17 mouse cellular contexts compared by ENCODE assay signal in genomic region chr8:78634018-78634417, GRCm38 (mm10).
DNase-seq lines count a peak whose midpoint lies in the region; ATAC-seq lines count a peak whose summit lies in the region.
"Had no signal": no experiment of that assay in that cellular context is flagged by ENCODE, and none has a peak within 500 bp of the region (broad histone marks: within the 10 kb centered on the region; RNA-seq: fewer than 3 reads in every experiment).

No protein-coding gene starts in this region.

- H3K9me3 ChIP-seq in forebrain, embryonic 11.5 days (ENCODE audit: control insufficient read depth, low read length): no peaks in the 10 kb centered on the region
- no peaks in the 10 kb centered on the region for H3K9me3 ChIP-seq in forebrain, embryonic 15.5 days
- no peaks in the 10 kb centered on the region for H3K9me3 ChIP-seq in kidney, embryonic 15.5 days (replicated peaks)
- no peaks in the 10 kb centered on the region for H3K9me3 ChIP-seq in hindbrain, embryonic 11.5 days (ENCODE audit: control insufficient read depth, low read length)
- H3K9me3 ChIP-seq in midbrain, embryonic 14.5 days (ENCODE audit: control insufficient read depth, low read length): no peaks in the 10 kb centered on the region
- H3K9me3 ChIP-seq: G1E; heart, embryonic 13.5 days had no signal

- no peak overlapping the region for H3K27ac ChIP-seq in forebrain, embryonic 11.5 days (ENCODE audit: low read depth, low read length)
- no peak overlapping the region for H3K27ac ChIP-seq in forebrain, embryonic 15.5 days (replicated peaks)
- 0 out of 2 replicates have a peak overlapping the region, but pooled peaks have one; percentile 74 for H3K27ac ChIP-seq in kidney, embryonic 15.5 days
- no peak overlapping the region; the same call in 1 of the 2 replicates for H3K27ac ChIP-seq in hindbrain, embryonic 11.5 days (ENCODE audit: low read depth, low read length)
- no peak overlapping the region for H3K27ac ChIP-seq in midbrain, embryonic 14.5 days (replicated peaks; ENCODE audit: low read depth, low read length)
- H3K27ac ChIP-seq: heart, embryonic 13.5 days had no signal

- H3K9ac ChIP-seq in forebrain, embryonic 11.5 days (ENCODE audit: low read length): no peak overlapping the region
- no peak overlapping the region for H3K9ac ChIP-seq in forebrain, embryonic 15.5 days (replicated peaks)
- no peak overlapping the region for H3K9ac ChIP-seq in kidney, embryonic 15.5 days
- H3K9ac ChIP-seq in hindbrain, embryonic 11.5 days (ENCODE audit: low read depth, low read length): no peak overlapping the region
- no peak overlapping the region; the same call in 1 of the 2 replicates for H3K9ac ChIP-seq in midbrain, embryonic 14.5 days (replicated peaks; ENCODE audit: low read length)
- H3K9ac ChIP-seq: heart, embryonic 13.5 days had no signal

- ATAC-seq in forebrain, embryonic 11.5 days (replicated peaks; ENCODE audit: low FRiP score): 0 out of 2 replicates have a peak, but pooled peaks have one; percentile 5
- ATAC-seq in forebrain, embryonic 15.5 days (replicated peaks): no peak
- ATAC-seq in kidney, embryonic 15.5 days (replicated peaks; ENCODE audit: low FRiP score): no peak
- peak; percentile 49; the same call in 1 of the 2 replicates for ATAC-seq in hindbrain, embryonic 11.5 days (ENCODE audit: low FRiP score)
- ATAC-seq in midbrain, embryonic 14.5 days (ENCODE audit: low FRiP score, low TSS enrichment): no peak
- ATAC-seq: CD4-positive, CD25-positive, alpha-beta regulatory T cell, adult 4 months had no signal

- H3K4me3 ChIP-seq in forebrain, embryonic 11.5 days (ENCODE audit: low read depth, low read length): no peak overlapping the region
- no peak overlapping the region for H3K4me3 ChIP-seq in forebrain, embryonic 15.5 days
- H3K4me3 ChIP-seq in kidney, embryonic 15.5 days (replicated peaks): no peak overlapping the region
- H3K4me3 ChIP-seq in hindbrain, embryonic 11.5 days (ENCODE audit: low read depth, low read length): no peak overlapping the region
- no peak overlapping the region for H3K4me3 ChIP-seq in midbrain, embryonic 14.5 days (replicated peaks; ENCODE audit: low read depth, low read length)
- H3K4me3 ChIP-seq: heart, embryonic 13.5 days; limb, embryonic 10.5 days had no signal

- no peaks in the 10 kb centered on the region for H3K27me3 ChIP-seq in forebrain, embryonic 11.5 days (ENCODE audit: control insufficient read depth, insufficient read depth, low read length)
- H3K27me3 ChIP-seq in forebrain, embryonic 15.5 days: no peaks in the 10 kb centered on the region
- no peaks in the 10 kb centered on the region for H3K27me3 ChIP-seq in kidney, embryonic 15.5 days
- no peaks in the 10 kb centered on the region for H3K27me3 ChIP-seq in hindbrain, embryonic 11.5 days (ENCODE audit: control insufficient read depth, insufficient read depth, low read length)
- H3K27me3 ChIP-seq in midbrain, embryonic 14.5 days (ENCODE audit: control insufficient read depth, insufficient read depth, low read length): no peaks in the 10 kb centered on the region
- H3K27me3 ChIP-seq: heart, embryonic 13.5 days had no signal

- 0 out of 2 replicates have a peak, but pooled peaks cover 3% of the 10 kb centered on the region for H3K4me1 ChIP-seq in forebrain, embryonic 11.5 days (replicated peaks; ENCODE audit: control insufficient read depth, insufficient read depth, low read length)
- peaks cover 24% of the 10 kb centered on the region for H3K4me1 ChIP-seq in forebrain, embryonic 15.5 days
- H3K4me1 ChIP-seq in kidney, embryonic 15.5 days: peaks cover 16% of the 10 kb centered on the region; the same call in 1 of the 2 replicates
- 0 out of 2 replicates have a peak, but pooled peaks cover 2% of the 10 kb centered on the region for H3K4me1 ChIP-seq in hindbrain, embryonic 11.5 days (replicated peaks; ENCODE audit: control insufficient read depth, insufficient read depth, low read length)
- peaks cover 13% of the 10 kb centered on the region for H3K4me1 ChIP-seq in midbrain, embryonic 14.5 days (ENCODE audit: control insufficient read depth, insufficient read depth, low read length)

- no peaks in the 10 kb centered on the region for H3K36me3 ChIP-seq in forebrain, embryonic 11.5 days (ENCODE audit: control insufficient read depth, insufficient read depth, low read length)
- no peaks in the 10 kb centered on the region for H3K36me3 ChIP-seq in forebrain, embryonic 15.5 days
- H3K36me3 ChIP-seq in kidney, embryonic 15.5 days: no peaks in the 10 kb centered on the region
- no peaks in the 10 kb centered on the region for H3K36me3 ChIP-seq in hindbrain, embryonic 11.5 days (ENCODE audit: control insufficient read depth, insufficient read depth, low read length)
- H3K36me3 ChIP-seq in midbrain, embryonic 14.5 days (ENCODE audit: control insufficient read depth, insufficient read depth, low read length): no peaks in the 10 kb centered on the region
- H3K36me3 ChIP-seq: heart, embryonic 13.5 days; limb, embryonic 10.5 days had no signal

- no peak overlapping the region for H3K4me2 ChIP-seq in forebrain, embryonic 11.5 days (ENCODE audit: low read depth, low read length, severe bottlenecking)
- H3K4me2 ChIP-seq in forebrain, embryonic 15.5 days (replicated peaks): no peak overlapping the region
- peak overlapping the region; percentile 39; the same call in 1 of the 2 replicates for H3K4me2 ChIP-seq in kidney, embryonic 15.5 days
- H3K4me2 ChIP-seq in hindbrain, embryonic 11.5 days (replicated peaks; ENCODE audit: low read depth, low read length): no peak overlapping the region
- peak overlapping the region; percentile 41 for H3K4me2 ChIP-seq in midbrain, embryonic 14.5 days (ENCODE audit: low read length)
- H3K4me2 ChIP-seq: liver, embryonic 11.5 days had no signal

- DNase-seq in forebrain, embryonic 11.5 days (ENCODE audit: low spot score): no peak
- no peak for DNase-seq in kidney, postnatal 25 days
- no peak for DNase-seq in hindbrain, embryonic 11.5 days (ENCODE audit: low spot score)
- DNase-seq in midbrain, embryonic 14.5 days: no peak
- no peak for DNase-seq in T-cell, adult 2 months (ENCODE audit: low spot score)
- DNase-seq in ovary, postnatal 36 days (ENCODE audit: low spot score): no peak
- DNase-seq: cerebellum, adult 9-11 months; heart, postnatal 4 days; kidney, adult 9 months; lung, postnatal 14 days had no signal

- 62% methylated on average over 3 of the region's 3 CpGs for WGBS in forebrain, embryonic 11.5 days
- WGBS in forebrain, embryonic 15.5 days: 37% methylated on average over 3 of the region's 3 CpGs
- WGBS in kidney, embryonic 15.5 days: 51% methylated on average over 3 of the region's 3 CpGs
- 66% methylated on average over 3 of the region's 3 CpGs for WGBS in hindbrain, embryonic 11.5 days
- 42% methylated on average over 3 of the region's 3 CpGs for WGBS in midbrain, embryonic 14.5 days

Comparison
In these comparisons a context has a peak if more than half of its experiments do, and no peak if none do; other contexts are left out.
1. ATAC-seq: peak in forebrain, embryonic 11.5 days (single experiment) and hindbrain, embryonic 11.5 days (single experiment); none in forebrain, embryonic 15.5 days (single experiment), kidney, embryonic 15.5 days (single experiment) and midbrain, embryonic 14.5 days (single experiment).
2. H3K4me2 ChIP-seq: peak in kidney, embryonic 15.5 days (single experiment) and midbrain, embryonic 14.5 days (single experiment); none in forebrain, embryonic 11.5 days (single experiment), forebrain, embryonic 15.5 days (single experiment) and hindbrain, embryonic 11.5 days (single experiment).